Mouse (Mus musculus) right cerebral cortex, adult 2 months (tissue): Measurements from ENCODE around the gene Hcn2.

Experiments
- DNase-seq, 2 experiments: peaks; one replicate each; pipeline ENCODE4 v3.0.0; 2021 to 2022; ENCODE audit warnings: low spot score in 2 of 2

Gene Hcn2

DNA sequence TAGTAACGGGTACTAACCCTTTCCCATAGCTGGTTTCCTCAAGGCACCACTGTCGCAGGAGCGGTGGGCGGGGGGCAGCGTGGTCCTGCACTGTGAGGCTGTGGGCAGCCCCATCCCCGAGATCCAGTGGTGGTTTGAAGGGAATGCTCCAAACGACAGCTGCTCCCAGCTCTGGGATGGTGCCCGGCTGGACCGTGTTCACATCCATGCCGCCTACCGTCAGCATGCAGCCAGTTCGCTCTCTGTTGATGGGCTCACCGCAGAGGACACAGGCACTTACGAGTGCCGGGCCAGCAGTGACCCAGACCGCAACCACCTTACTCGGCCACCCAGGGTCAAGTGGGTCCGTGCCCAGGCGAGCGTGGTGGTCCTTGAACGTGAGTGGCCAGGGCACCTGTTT lies 7.8 kb upstream of the Hcn2 start:
- DNase-seq, result no peak

- DNase-seq, result no peak
These were observed 7.1 kb upstream of the Hcn2 start for GRCm38 (mm10) chr10:79709307-79709706.

DNA sequence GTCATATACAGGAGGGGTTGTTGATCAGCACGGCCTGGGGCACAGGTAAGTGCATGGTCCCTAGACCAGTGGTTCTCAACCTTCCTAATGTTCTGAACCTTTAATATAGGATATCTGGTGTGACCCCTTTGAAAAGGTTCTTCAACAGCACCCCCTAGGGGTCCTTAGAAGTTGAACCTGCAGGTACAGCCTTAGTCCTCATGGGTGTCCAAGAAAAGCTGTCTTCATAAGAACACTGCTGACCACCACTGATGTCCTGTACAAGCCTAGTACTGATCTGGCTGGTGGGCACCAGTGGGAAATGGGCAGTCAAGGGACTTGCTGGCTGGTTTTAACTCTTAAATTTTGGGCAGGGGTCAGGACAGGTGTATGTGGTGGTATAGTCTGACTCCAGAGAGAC lies 4.4 kb upstream of the Hcn2 start:
- DNase-seq, result no peak

DNA sequence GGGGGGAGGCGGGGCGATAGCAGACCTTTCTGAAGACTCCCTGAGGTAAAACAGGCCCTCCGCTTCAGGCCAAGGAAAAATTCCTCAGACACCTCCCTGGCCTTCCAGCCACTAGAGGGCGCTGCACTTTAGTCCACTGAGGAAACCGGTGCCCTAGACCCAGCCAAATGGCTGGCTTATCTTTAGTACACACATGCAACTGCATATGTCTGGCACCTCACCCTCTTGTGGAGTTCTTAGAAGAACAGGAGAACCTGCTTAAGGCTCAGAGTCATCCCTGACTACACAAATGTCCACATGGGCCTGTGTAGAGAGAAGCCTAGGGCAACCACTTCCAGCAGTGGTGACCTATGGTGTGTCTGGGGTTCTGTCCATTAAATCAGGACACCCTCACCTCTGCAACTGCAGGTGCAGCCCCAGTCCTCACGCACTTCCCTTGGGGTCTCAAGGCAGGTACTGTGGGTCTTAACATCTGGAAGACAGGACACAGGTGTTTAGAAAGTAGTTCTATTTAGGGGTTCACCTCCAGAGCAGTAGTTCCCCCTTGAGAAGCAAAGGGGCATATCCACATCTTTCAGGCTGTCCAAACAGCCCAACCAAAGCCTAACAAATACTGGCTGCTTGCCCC lies 3.8 kb upstream of the Hcn2 start:
- DNase-seq, result peak; percentile 79 to 85

- no peak for DNase-seq
These were observed 3.3 kb upstream of the Hcn2 start for GRCm38 (mm10) chr10:79713163-79713562.

DNA sequence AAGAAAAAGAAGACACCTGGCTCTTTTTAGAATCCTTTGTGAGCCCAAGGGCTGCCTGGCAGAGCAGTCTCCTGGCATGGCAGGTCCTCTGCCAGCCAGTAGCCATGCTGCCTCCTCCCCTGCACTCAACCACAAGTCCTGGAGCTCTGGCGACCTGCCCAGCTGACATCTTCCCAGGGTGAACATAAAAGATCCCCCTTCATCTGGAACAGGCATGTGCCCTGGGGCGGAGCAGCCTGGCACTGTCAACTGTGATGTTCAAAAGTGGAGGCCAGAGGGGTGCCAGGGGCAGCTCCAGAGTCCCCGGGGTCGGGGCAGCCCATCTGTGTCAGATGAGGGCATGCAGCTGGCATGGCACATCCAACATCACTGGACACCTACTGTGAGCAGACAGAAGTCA lies 1.4 kb upstream of the Hcn2 start:
- no peak for DNase-seq

DNA sequence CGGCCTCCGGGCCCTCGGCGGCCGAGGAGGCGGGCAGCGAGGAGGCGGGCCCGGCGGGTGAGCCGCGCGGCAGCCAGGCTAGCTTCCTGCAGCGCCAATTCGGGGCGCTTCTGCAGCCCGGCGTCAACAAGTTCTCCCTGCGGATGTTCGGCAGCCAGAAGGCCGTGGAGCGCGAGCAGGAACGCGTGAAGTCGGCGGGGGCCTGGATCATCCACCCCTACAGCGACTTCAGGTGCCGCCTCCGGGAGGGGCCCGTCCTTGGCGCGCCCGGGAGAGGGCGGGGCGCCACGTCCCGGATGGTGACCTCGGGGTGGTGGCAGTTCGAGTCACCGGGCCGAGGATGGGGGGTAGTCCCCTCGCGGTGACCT lies 538 bp downstream of the Hcn2 start:
- peak; percentile 51 to 52 for DNase-seq

GRCm38 (mm10) chr10:79717640-79718357 lies 1.4 kb downstream of the Hcn2 start:
- DNase-seq, result no peak

DNA sequence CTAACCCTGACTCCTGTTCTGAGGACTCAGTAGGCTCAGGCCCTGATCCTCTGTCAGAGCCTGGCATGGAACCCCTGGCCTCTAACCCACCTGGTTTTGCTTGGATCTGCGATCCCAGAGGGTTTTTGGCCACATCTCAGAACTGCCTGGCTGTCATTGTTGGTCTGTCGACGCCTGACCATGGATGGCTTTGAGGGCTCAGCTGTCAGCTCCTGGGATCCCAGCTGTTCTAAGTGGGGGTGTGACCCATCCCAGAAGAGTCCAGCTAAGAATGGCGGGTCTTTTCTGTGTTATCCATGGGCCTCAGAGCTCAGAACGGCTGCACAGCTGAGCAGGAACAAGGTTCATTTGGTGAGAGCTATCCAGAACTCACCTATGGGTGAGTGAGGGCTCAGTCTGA lies 4.7 kb downstream of the Hcn2 start:
- DNase-seq, result no peak

- no peak for DNase-seq
These were observed 6.6 kb downstream of the Hcn2 start for GRCm38 (mm10) chr10:79723047-79723446.

- no peak for DNase-seq
These were observed 7.3 kb downstream of the Hcn2 start for GRCm38 (mm10) chr10:79723692-79724091.

DNA sequence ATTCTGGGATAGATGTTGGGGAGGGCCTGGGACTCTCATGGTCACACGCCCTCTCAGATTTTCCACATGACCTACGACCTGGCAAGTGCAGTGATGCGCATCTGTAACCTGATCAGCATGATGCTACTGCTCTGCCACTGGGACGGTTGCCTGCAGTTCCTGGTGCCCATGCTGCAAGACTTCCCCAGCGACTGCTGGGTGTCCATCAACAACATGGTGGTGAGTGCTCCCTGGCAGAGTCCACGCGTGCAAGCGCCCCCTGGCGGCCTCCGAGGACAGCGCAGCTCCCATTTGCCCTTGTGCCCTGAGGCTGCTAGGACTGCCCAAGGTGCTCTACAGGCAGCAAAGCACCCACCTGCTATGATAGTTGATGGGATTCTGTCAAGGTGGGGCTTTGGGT lies 9.7 kb downstream of the Hcn2 start:
- DNase-seq, result no peak

DNA sequence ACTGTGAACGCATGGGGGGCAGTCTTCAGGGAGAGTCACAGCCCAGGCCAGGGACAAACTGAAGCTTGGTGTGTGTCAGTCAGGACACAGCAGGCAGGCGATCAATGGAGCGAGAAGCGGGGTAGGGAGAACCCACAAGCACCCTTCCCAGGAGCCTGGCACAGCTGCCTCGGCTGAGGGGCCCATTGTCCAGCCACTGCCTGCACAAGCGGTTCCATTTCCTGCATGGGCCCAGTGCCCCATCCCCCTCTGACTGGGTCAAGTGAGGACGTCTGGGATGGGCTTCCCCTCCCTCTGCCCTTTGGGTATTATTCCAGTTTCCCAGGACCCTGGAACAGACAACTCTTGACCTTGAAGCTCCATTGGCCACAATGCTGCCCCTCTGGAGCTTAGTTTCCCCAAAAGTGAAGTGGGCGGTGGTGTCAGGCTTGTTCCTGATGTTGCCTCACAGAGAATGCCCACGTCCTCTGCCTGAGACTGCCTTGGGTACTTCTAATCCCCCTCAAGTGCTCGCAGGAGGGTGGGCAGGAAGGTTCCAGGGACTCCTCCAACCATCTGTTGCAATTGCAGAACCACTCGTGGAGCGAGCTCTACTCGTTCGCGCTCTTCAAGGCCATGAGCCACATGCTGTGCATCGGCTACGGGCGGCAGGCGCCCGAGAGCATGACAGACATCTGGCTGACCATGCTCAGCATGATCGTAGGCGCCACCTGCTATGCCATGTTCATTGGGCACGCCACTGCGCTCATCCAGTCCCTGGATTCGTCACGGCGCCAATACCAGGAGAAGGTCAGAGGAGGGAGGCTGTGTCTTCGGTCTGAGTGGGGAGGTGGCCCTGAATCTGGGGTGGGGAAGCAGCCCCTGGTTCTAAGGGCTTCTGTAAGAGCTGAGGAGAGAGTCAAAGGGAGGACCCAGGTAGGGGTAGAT lies 12.2 kb downstream of the Hcn2 start:
- peak; percentile 52 to 67 for DNase-seq

- no peak for DNase-seq
These were observed 13.0 kb downstream of the Hcn2 start for GRCm38 (mm10) chr10:79729357-79729965.

GRCm38 (mm10) chr10:79732500-79732899 lies 16.1 kb downstream of the Hcn2 start:
- DNase-seq, result peak; percentile 63 to 65

GRCm38 (mm10) chr10:79733847-79734246 lies 17.4 kb downstream of the Hcn2 start:
- DNase-seq, result no peak

DNA sequence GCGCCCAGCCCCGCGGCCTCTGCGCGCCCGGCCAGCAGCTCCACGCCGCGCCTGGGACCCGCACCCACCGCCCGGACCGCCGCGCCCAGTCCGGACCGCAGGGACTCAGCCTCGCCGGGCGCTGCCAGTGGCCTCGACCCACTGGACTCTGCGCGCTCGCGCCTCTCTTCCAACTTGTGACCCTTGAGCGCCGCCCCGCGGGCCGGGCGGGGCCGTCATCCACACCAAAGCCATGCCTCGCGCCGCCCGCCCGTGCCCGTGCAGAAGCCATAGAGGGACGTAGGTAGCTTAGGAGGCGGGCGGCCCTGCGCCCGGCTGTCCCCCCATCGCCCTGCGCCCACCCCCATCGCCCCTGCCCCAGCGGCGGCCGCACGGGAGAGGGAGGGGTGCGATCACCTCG lies 18.9 kb downstream of the Hcn2 start:
- DNase-seq, result no peak

GRCm38 (mm10) chr10:79736706-79737105 lies 20.3 kb downstream of the Hcn2 start:
- DNase-seq, result no peak

DNA sequence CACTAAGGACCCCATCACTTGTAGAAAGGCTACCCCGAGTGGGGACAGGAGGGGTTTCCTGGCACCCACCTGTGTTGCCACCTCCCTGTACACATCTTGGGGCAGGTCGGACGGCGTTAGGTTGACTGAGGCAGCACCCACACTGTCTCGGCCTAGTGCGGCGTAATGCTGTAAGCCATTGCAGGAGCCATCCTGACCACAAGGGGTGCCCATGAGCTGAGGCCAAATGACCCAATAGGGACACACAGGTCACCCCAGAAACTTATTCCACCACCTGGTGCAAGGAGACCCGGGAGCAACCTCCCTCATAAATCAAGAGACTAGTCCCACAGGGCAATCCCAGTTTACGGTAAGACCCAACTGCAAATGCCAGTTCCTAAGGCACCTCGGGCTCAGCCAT lies 21.8 kb downstream of the Hcn2 start:
- DNase-seq, result no peak

- no peak for DNase-seq
These were observed 22.8 kb downstream of the Hcn2 start for GRCm38 (mm10) chr10:79739234-79739633.

- no peak for DNase-seq
These were observed 24.4 kb downstream of the Hcn2 start for GRCm38 (mm10) chr10:79740863-79741262.

DNA sequence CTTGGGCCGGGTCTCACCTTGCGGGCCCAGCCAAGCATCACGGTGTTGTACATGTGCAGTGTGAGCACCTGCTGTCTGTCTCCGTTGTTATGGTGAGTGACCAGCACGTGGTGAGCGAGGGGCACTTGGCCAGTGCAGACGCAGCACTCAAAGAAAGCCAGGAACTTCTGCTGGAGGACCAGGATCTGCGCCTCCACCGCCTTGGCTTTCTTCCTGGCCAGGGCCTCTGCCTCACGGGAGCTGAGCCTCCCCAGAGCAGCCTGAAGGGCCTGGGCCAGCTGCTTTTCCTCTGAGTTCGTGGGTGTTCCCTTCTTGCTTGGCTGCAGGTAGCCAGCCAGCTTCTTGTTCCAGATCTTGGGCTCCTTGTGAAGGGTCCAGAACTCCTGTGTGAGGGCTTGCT lies 26.7 kb downstream of the Hcn2 start:
- DNase-seq, result no peak
